Mouse (Mus musculus) erythroblast, embryonic 14.5 days (primary cell): Measurements from ENCODE around the gene Fcer2a. TPM values are rescaled to one million over a fixed set of nuclear protein-coding genes. Genes with fewer than 3 reads are reported as not detected.

Experiments
- H3K27me3 ChIP-seq: 2 replicates; pipeline ENCODE4 v1.6.1; 2012; ENCODE audit warnings: inconsistent platforms; ENCODE audit not compliant: control insufficient read depth
- H3K36me3 ChIP-seq: 2 replicates; pipeline ENCODE4 v1.6.1; 2012; ENCODE audit warnings: mild to moderate bottlenecking, inconsistent platforms; ENCODE audit not compliant: control insufficient read depth
- H3K4me1 ChIP-seq: 2 replicates; pipeline ENCODE4 v1.6.1; 2012; ENCODE audit warnings: inconsistent platforms; ENCODE audit not compliant: control insufficient read depth
- H3K4me3 ChIP-seq: replicated peaks from 2 replicates; pipeline ENCODE3; 2012; ENCODE audit warnings: moderate library complexity, mild to moderate bottlenecking, inconsistent platforms
- H3K9me3 ChIP-seq: 2 replicates; pipeline ENCODE4 v1.6.1; 2012; ENCODE audit warnings: low read length, inconsistent platforms, mixed read lengths; ENCODE audit not compliant: control insufficient read depth
- GATA1 ChIP-seq: IDR thresholded peaks from 2 replicates; pipeline ENCODE4 v1.6.1; 2012; ENCODE audit warnings: low read length, inconsistent platforms, mixed read lengths
- TAL1 ChIP-seq: IDR thresholded peaks from 3 replicates; pipeline ENCODE4 v1.6.1; 2012; ENCODE audit warnings: low read length, inconsistent platforms, mixed read lengths
- polyA plus RNA-seq: library from polyadenylated mRNA; stranded (reverse); fragments of >175 nt; gene quantifications from 2 replicates; pipeline ENCODE4 v1.2.3, GENCODE M21; 2012

Fcer2a gene
- polyA plus RNA-seq, 1 experiment = not detected

GRCm38 (mm10) chr8:3679236-3679635 lies 14.7 kb downstream of the Fcer2a start:
- TF ChIP-seq TAL1 = no peak
- TF ChIP-seq GATA1 = no peak

DNA sequence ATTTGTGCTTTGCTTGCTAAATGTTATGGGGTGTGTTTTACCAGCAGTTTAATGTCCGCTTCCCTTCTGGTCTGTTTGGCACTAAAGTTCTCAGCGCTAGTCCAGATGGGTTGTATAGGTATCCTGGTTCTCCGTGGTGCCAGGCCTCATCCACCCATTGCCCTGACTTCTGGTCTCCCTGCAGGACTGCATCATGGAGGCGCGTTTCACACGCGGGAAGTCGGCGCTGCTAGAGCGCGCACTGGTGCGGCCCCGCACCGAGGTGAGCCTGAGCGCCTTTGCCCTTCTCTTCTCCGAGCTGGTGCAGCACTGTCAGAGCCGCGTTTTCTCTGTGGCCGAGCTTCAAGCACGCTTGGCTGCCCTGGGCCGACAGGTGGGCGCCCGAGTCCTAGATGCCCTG lies 15.1 kb downstream of the Fcer2a start:
- H3K4me3 ChIP-seq = no peak overlapping the region
- peaks cover 6% of the 10 kb centered on the region for H3K9me3 ChIP-seq
- no peaks in the 10 kb centered on the region for H3K27me3 ChIP-seq
- TF ChIP-seq GATA1 (no peak), TAL1 (no peak)
- H3K36me3 ChIP-seq = peaks cover 30% of the 10 kb centered on the region
- peaks cover 26% of the 10 kb centered on the region for H3K4me1 ChIP-seq

More at GRCm38 (mm10) chr8:3679236-3679635, 14.7 kb downstream of the Fcer2a start:
- Histone ChIP-seq H3K4me3 (no peak overlapping the region), H3K9me3 (peaks cover 6% of the 10 kb centered on the region), H3K4me1 (peaks cover 26% of the 10 kb centered on the region), H3K36me3 (peaks cover 30% of the 10 kb centered on the region), H3K27me3 (no peaks in the 10 kb centered on the region)

DNA sequence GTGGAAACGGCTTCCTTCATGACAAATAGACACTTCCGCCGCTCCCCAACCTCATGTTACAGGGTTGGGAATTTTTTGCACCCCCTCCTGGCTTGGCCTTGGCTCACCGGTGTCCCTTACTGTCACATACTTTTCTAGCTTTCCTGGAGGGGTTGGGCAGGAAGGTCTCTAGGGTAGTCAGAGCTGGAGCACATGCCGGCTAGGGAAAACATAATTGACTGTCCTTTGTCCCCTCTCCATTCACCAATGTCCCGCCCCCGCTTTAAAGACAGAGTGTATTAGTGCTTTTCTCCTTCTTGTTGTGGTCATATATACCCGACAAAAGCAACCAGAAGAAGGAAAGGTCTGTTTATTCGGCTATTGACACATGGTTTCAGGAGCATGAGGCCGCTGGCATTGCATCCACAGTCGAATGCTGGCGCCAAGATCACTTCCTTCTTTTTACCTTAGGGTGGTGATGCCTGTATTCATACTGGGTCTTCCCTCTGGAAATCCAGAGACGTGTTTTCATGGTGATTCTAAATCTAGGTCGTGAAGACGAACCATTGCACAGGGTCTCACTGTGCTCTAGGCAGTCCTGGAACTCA lies 16.9 kb downstream of the Fcer2a start:
- H3K4me3 ChIP-seq = peak overlapping the region; percentile 98
- peaks cover 6% of the 10 kb centered on the region for H3K9me3 ChIP-seq
- no peaks in the 10 kb centered on the region for H3K27me3 ChIP-seq
- no peak for TF ChIP-seq GATA1
- TF ChIP-seq TAL1 = no peak
- peaks cover 30% of the 10 kb centered on the region for H3K4me1 ChIP-seq
- peaks cover 28% of the 10 kb centered on the region for H3K36me3 ChIP-seq

GRCm38 (mm10) chr8:3676131-3676992 lies 17.6 kb downstream of the Fcer2a start, which contains the start of gene Trappc5:
Gene Trappc5, plus strand, starts transcription at chr8:3676299.
- Histone ChIP-seq H3K36me3 (peaks cover 27% of the 10 kb centered on the region), H3K9me3 (peaks cover 6% of the 10 kb centered on the region), H3K4me3 (peak within 1 kb of the TSS; percentile 98), H3K27me3 (no peaks in the 10 kb centered on the region), H3K4me1 (peaks cover 33% of the 10 kb centered on the region)
- TF ChIP-seq TAL1 (no peak), GATA1 (no peak)

- peaks cover 33% of the 10 kb centered on the region for H3K4me1 ChIP-seq
- no peak for TF ChIP-seq TAL1
- no peak for TF ChIP-seq GATA1
- no peaks in the 10 kb centered on the region for H3K27me3 ChIP-seq
- H3K9me3 ChIP-seq = peaks cover 6% of the 10 kb centered on the region
- no peak overlapping the region for H3K4me3 ChIP-seq
- peaks cover 13% of the 10 kb centered on the region for H3K36me3 ChIP-seq
These were observed 19.3 kb downstream of the Fcer2a start for GRCm38 (mm10) chr8:3674671-3675070.

DNA sequence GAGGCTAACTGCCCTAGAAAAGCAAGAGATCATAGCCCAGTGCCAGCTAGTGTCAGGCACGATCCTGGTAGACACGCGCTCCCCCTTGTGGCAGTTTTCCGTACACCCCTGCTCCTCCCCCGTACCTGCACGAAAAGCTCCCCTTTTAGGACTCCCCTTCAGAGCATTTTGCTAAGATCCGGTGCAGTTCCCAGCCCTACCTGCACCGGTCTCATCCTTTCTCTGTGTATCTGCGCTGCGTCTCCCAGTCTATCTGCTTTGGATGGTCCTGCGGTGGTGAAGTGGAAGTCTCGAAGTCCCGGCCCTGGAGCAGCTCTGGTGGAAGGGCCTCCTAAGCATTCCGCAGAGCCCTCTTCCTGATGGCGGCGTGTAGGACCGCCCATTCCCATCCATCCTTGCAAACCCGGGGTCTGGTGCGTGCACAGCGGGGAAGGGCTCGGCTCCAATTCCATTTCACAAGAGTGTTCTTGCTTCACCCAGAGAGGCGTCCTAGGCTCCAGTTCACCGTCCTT lies 21.9 kb downstream of the Fcer2a start, which contains the start of gene Fcor:
Gene Fcor (minus strand): TSS at position 383 of the 512 bp plus-strand sequence.
- H3K4me1 ChIP-seq = peaks cover 17% of the 10 kb centered on the region
- TF ChIP-seq GATA1 = no peak
- TF ChIP-seq TAL1 = no peak

GRCm38 (mm10) chr8:3670388-3670787 lies 23.6 kb downstream of the Fcer2a start:
- H3K27me3 ChIP-seq = no peaks in the 10 kb centered on the region
- no peak overlapping the region for H3K4me3 ChIP-seq
- TF ChIP-seq TAL1 (no peak), GATA1 (no peak)
- H3K36me3 ChIP-seq = no peaks in the 10 kb centered on the region
- peaks cover 7% of the 10 kb centered on the region for H3K4me1 ChIP-seq
- H3K9me3 ChIP-seq = no peaks in the 10 kb centered on the region

More for the DNA sequence above, 21.9 kb downstream of the Fcer2a start, which contains the start of gene Fcor:
- H3K4me3 ChIP-seq = peak within 1 kb of the TSS; percentile 59
- no peaks in the 10 kb centered on the region for H3K36me3 ChIP-seq
- no peaks in the 10 kb centered on the region for H3K9me3 ChIP-seq
- H3K27me3 ChIP-seq = no peaks in the 10 kb centered on the region

DNA sequence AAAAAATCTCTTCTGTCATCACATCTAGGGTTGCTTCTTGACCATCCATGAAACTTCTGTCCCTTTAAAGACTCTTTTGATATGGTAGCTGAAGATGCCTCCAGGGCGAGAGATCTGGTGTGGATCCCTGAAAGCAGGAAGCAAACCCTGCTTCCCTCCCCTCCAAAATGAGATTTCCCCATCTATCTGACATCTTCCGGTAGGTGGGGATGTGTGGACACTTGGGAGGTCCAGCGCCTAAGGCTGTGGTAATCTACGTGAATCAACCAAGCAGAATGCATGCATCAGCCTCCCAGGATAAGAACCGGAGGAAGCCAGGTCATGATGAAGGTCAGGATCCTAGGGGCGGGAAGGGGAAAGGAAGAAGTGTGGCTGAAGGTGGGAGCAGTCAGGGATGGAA lies 28.5 kb downstream of the Fcer2a start, which contains the start of gene Mcemp1:
Gene Mcemp1 (plus strand): TSS at position 248 of the 400 bp plus-strand sequence.
- Histone ChIP-seq H3K4me1 (no peaks in the 10 kb centered on the region), H3K9me3 (no peaks in the 10 kb centered on the region), H3K36me3 (no peaks in the 10 kb centered on the region), H3K4me3 (no peak within 1 kb of the TSS), H3K27me3 (no peaks in the 10 kb centered on the region)
- no peak for TF ChIP-seq TAL1
- no peak for TF ChIP-seq GATA1

DNA sequence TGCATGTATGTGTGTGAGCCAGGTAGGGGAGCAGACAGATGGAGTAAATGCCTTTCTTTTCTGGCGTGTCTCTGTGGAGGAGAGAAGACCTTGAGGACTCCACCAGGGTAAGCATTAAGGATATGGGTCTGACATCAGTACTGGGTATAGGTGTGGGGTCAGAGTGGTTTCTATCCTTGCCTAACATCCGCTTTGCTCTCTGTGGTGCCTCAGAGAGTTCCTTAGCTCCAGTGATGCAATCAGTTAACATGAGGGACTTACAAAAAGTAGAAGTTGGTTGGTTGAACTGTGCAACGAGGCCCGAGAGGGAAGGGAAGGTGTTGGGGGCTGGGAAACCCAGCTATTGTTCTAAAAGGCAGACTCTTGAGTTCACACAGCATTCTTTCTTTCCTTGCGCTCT lies 29.6 kb downstream of the Fcer2a start:
- no peak for TF ChIP-seq TAL1
- Histone ChIP-seq H3K36me3 (no peaks in the 10 kb centered on the region), H3K27me3 (no peaks in the 10 kb centered on the region), H3K4me1 (no peaks in the 10 kb centered on the region), H3K9me3 (no peaks in the 10 kb centered on the region), H3K4me3 (no peak overlapping the region)
